Mouse (Mus musculus) c-Kit-negative CD71-positive TER-119-positive erythroid progenitor cells, embryonic 14.5 days (primary cell): ENCODE data around the gene Mrpl48.
"Not testable (repeated sequence)": the region's sequence is repeated elsewhere in the genome, so short reads cannot be mapped to it uniquely, and the experiment has no call there.

Source experiments
- DNase-seq: peaks from one replicate; pipeline ENCODE4 v3.0.0-alpha.2; 2013; ENCODE audit warnings: low read depth, low spot score

The Mrpl48 gene

DNA sequence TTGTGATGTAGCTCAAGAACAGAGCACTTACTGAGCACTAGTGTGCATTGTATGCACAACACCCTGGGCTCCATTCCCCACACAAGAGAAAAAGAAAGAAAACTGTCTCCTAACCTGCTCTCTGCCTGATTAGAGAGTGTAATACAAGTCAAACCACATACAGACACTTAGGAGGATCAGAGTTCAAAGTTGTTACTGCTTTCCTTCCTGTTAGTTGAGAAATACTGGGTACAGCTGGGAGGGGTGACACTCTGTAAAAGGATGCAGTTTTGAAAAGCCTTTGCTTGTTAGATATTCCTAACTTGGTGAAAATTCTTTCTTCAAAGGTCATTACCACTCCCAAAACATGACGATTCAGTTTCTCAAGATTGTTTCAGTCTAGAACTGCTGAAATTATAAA, 18.3 kb downstream of the Mrpl48 start:
- DNase-seq: no peak

DNA sequence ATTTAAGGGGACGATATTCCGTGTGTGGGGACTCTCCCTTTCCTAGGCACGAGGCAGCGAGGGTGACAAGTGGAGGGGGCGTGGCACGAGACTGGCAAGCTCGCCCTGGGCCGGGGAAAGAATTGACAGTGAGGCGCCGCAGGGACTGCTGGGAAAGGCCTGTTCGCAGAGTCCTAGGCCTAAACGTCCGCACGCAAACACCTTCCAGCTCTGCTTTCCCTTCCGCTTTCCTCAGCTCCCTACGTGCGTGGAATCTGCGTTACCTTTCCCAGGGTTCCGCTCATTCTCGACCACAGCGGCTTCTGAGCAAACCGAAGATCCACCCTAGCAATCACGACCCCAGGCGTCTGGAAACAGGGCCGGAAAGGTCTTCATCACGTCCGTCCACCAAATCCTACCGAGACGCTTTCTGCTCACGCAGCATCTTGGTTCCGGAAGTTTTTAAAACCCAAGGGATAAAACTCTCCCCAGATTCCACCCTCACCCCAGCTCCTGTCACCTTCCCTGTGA, 25.3 kb downstream of the Mrpl48 start:
- DNase-seq: peak; percentile 86

- no peak for DNase-seq
These were observed 25.9 kb downstream of the Mrpl48 start for GRCm38 (mm10) chr7:100582235-100582634.

- no peak for DNase-seq
These were observed 29.3 kb downstream of the Mrpl48 start for GRCm38 (mm10) chr7:100578794-100579193.

GRCm38 (mm10) chr7:100572704-100573103, 35.4 kb downstream of the Mrpl48 start:
- DNase-seq: no peak

- DNase-seq: no peak
These were observed 36.0 kb downstream of the Mrpl48 start for GRCm38 (mm10) chr7:100572061-100572460.

DNA sequence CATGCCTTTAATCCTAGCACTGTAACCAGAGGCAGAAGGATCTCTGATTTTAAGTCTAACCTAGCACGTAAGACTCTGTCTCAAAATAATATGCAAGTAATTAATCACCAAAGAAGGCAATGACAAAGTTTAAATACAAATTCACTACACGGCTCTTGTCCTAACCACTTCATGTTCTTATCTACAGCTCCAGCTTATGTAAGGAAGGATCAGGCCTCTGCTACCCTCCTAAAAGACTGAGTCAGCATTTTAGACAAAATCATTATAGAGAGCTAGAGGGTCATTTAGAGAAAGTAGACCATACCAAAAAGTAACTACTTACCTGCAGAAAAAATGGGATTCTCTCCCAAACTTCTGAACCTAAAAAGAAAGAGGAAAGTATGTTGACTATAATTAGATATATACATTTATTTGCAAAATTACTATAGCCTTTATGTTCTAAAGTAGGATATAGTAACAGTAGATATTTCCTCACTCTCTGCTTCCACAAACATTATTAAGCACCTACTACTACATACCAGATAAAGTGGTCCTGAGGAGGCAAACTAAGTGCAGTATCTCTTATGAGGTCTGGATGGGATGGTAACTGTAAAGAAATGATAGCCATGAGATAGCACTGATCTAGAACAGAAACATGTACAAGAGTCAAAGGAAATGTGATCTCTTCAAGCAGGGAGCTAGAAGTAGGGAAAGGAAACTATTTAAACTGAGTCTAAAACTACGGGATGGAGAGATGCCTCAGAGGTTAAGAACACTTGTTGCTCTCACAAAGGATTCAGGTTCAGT, 37.0 kb downstream of the Mrpl48 start:
- peak; percentile 58 for DNase-seq

- no peak for DNase-seq
These were observed 38.2 kb downstream of the Mrpl48 start for GRCm38 (mm10) chr7:100569907-100570306.

GRCm38 (mm10) chr7:100567238-100567637, 40.9 kb downstream of the Mrpl48 start:
- DNase-seq: not testable (repeated sequence)

DNA sequence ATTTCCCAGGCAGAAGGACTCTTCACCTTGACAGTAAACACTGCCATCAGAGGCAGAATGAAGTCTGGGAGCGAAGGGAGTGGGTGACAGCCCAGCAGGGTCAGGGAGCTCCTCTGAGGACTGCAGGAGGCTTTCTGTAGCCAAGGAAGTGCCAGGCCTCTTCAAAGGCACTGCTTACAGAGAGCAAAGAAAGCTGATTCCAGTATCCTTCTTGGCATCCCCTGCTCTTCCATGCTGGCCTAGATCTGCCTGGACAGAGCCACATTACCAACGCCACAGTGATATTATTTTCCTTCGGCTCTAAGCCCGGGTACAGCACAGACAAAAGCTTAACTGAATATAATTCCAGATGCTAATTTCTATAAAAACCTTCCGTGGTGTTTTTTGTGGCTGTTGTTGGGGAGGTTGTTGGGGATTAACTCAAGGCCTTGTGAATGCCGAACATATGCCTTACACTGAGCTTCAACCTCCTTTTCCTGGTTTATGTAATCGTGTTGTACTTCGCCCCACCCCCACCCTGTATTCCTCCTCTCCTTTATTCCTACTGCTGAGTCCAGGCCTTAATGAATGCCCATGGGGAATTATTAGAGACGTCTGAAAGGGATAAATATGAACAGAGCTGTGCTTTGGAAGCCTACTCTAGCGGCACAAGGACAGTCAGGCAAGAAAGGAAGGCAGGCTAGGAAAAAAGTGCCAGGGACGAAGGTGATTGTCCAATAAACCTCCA, 46.1 kb downstream of the Mrpl48 start:
- no peak for DNase-seq

DNA sequence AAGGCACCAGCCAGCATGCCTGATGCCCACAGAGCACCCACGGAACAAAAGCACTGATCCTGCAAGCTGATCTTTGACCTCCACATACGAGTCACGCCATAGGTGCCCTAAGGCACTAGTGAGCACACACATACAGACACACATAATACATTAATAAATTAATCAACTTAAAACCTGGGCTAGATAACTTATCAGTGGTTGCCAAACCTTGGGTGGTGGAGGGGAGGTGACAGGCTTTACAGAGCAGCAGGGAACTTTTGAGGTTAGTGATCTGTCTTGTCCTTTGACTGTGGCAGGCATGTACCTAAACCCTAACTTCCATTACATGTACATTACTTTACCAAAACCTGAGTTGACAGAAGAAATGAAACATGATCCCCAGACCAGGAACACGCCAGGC, 48.8 kb downstream of the Mrpl48 start:
- no peak for DNase-seq

DNA sequence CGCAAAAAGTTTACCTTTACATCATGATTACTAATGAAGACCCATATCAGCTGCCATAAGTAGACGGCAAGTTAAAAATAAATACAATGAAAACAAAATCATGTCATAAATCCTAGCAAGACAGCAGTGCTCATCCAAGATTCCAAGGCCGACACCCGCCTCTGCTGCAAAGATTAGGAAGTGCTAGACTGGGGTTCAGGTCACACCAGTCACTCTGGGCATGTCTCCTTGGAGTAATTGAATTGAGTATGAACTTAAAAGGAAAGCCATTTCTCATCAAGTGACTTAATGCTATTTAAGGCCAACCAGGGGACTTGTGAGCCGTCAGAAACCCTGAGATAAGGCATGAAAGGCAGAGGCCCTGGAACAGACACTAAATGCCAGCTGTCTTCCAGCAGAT, 50.9 kb downstream of the Mrpl48 start:
- DNase-seq: no peak

GRCm38 (mm10) chr7:100555431-100555951, 52.6 kb downstream of the Mrpl48 start:
- DNase-seq: no peak

DNA sequence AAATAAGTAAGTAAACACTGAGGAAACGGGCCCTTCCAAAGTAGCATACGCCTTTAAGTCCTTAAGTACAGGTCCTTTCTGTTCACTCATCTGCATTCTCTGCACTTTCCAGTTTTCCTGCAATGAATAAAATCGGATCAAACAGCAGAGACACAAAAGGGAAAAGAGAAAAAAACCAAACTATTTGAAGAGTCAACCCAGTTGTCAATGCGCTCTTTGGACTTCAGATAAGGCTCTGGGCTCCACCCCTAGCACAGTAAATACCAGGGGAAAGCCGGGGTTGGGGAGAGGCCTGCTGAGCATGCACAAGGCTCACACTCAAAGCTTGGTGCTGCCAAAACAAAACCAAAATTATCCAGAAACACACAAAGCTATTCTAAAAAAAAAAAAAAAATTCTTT, 53.2 kb downstream of the Mrpl48 start:
- no peak for DNase-seq

GRCm38 (mm10) chr7:100550338-100551007, 57.6 kb downstream of the Mrpl48 start:
- no peak for DNase-seq

DNA sequence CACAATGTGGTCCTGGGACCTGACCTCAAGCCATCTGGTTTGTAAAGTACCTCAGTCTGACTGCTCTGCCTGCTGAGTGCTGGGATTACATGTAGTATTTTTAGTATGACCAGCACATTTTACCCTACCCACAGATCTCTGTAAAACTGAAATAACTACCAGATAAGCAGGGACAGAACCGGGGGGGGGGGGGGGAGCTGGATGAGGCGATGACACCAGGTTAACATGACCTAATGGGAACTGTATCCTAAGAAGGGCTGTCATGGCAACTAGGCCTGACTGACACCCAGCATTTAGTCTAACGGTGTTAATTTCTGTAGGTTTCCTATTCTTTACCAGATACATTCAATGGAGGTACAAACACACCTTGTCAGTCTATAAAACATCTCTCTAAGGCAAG, 58.3 kb downstream of the Mrpl48 start:
- no peak for DNase-seq

DNA sequence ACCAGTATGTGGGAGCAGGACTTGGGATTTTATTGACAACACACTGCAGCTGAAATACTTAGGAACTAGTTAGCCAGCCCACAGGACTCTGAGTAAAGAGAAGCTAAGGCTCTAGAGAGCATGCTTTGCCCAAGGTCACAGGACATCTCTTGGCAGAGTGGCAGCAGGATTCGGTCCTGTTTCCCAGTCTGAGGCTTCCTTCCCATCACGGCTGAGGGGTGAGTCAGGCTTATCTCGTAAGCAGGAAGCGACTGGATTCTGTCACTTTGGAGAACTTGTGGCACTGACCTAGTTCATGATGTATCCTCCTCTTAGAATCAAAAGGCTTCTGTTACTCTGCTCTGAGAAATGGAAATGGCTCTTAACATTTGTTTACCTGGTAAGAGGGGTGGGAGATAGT, 60.5 kb downstream of the Mrpl48 start:
- no peak for DNase-seq

DNA sequence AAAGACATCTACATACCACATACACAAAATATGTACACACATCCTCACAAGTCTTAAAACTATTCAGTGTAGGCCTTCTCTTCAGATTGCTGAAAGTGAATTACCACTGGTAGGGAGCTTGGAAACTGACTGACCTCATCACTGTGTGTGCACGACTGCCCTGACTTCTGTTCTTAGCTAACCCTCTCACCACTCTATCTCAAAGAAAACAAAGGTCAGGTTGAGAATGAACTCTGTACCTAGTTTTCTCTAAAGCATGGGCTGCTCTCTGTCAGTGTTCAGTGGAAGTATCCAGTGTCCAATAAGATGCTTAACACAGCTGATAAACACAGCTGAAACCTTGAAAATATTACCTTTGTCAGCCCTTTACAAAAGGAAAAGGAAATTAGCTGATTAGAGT, 63.7 kb downstream of the Mrpl48 start:
- no peak for DNase-seq

- DNase-seq: no peak
These were observed 68.6 kb downstream of the Mrpl48 start for GRCm38 (mm10) chr7:100539516-100539915.

DNA sequence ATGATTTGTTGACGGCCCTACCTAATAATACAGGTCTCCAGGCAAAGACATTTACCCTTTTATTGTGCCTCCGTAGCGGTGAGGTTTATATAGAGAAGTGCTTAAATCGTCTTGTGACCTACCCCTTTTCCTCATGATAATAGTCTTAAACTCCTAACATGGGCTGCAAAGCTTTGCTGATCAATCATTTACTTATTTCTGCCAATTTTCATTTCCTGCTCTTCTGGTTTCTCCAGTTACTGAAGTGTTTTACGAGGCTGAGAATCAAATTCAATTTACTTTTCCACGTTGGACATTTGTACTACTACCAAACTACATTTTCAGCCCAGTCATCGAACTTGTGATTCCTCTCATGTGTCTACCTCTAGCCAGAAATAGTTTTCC, 70.6 kb downstream of the Mrpl48 start:
- no peak for DNase-seq

DNA sequence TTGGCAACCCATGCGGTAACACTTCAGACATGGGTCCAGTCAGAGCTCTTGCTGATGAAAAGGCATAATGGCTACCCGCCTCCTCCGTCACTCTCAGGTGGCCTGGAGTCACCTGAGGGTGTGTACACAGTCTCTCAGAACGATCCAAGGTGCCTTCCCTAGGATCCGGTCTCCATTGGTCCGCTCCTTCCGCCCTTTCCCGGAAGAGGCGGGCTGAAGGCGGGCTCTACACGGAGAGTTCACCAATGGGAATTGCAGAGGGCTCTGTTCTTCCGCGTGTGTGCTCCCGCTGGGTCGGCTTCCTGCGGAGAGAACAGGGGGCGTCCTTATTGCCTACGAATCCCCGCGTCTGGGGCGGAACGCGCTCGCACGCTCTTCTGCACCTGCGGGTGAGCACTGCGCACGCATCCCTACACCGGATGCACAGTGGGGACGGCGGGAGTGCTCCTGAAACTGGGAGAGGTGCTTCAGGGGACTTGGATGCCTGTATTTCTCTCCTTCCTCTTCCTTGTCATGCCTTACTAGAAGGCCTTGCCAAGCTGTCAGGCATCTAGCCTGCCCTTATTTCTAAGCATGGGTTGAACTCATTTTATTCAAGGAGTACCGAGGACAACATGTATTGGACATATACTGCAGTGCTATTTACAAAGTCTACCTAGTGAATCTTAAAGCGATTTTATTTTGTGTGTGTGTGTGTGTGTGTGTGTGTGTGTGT, 71.1 kb downstream of the Mrpl48 start, which contains the start of gene Coa4:
Gene Coa4, plus strand, starts transcription at position 268 of the 715 bp plus-strand sequence.
- peak; percentile 85 for DNase-seq
